10 mouse cellular contexts compared by ENCODE assay signal in the genomic region with DNA sequence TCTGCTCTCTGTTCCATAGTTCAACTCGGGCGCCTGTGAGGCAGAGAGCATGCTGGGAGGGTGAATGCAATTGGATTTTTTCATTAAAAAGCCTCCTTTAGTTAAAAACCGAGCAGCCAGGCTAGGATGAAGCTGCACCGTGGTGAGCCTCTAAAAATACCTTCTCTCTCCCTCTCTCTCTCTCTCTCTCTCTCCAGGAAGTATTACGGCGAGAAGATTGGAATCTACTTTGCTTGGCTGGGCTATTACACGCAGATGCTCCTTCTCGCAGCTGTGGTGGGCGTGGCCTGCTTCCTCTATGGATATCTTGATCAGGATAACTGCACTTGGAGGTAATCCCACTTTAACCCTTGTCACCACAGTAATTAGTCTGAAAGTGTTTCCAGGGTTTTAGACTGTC.
A peak's percentile ranks its signal among the peaks of the same experiment; 100 is the strongest.
DNase-seq lines count a peak whose midpoint lies in the region; ATAC-seq and TF ChIP-seq lines count a peak whose summit lies in the region.
"Had no signal": no experiment of that assay in that cellular context is flagged by ENCODE, and none has a peak within 500 bp of the region (broad histone marks: within the 10 kb centered on the region; RNA-seq: fewer than 3 reads in every experiment).

No protein-coding gene starts in this region.

- peak overlapping the region; percentile 55 for H3K27ac ChIP-seq in layer of hippocampus, adult 2 months
- H3K27ac ChIP-seq in hindbrain, postnatal 0 days: peak overlapping the region; percentile 54; the same call in 1 of the 2 replicates

- ATAC-seq in hindbrain, postnatal 0 days: peak; percentile 47; the same call in 1 of the 2 replicates

- TF ChIP-seq POLR2A in brain, embryonic 14.5 days (IDR thresholded peaks at IDR 0.05; ENCODE audit: borderline replicate concordance, extremely low read depth, insufficient read depth, insufficient read length, poor library complexity, severe bottlenecking): no peak

- no peaks in the 10 kb centered on the region for H3K9me3 ChIP-seq in hindbrain, postnatal 0 days (ENCODE audit: low read length)

- H3K36me3 ChIP-seq in hindbrain, postnatal 0 days (ENCODE audit: insufficient read depth, low read length): no peaks in the 10 kb centered on the region

- H3K4me2 ChIP-seq in hindbrain, postnatal 0 days (ENCODE audit: low read depth, low read length): no peak overlapping the region

- no peaks in the 10 kb centered on the region for H3K4me1 ChIP-seq in hindbrain, postnatal 0 days (ENCODE audit: insufficient read depth, low read length)

- H3K27me3 ChIP-seq in hindbrain, postnatal 0 days (ENCODE audit: insufficient read depth, low read length): no peaks in the 10 kb centered on the region

- H3K4me3 ChIP-seq in layer of hippocampus, adult 2 months: peak overlapping the region; percentile 22
- no peak overlapping the region for H3K4me3 ChIP-seq in hindbrain, postnatal 0 days (ENCODE audit: low read length)

- no peak overlapping the region for H3K9ac ChIP-seq in hindbrain, postnatal 0 days (replicated peaks; ENCODE audit: low read length)

- WGBS in hindbrain, postnatal 0 days: 37% methylated on average over 9 of the region's 9 CpGs

- TF ChIP-seq CTCF in layer of hippocampus, adult 2 months (conservative IDR thresholded peaks at IDR 0.05): no peak
- TF ChIP-seq CTCF in brain, embryonic 14.5 days (IDR thresholded peaks at IDR 0.05; ENCODE audit: borderline replicate concordance, extremely low read depth, insufficient read depth, insufficient read length): no peak
- TF ChIP-seq CTCF in hindbrain, postnatal 0 days (IDR thresholded peaks at IDR 0.05; ENCODE audit: low read depth): no peak

- DNase-seq in layer of hippocampus, adult 2 months (ENCODE audit: low spot score in 2 of 2): no peak
- no peak for DNase-seq in layer of hippocampus, adult 9-10 months (ENCODE audit: low spot score)
- DNase-seq in brain, embryonic 14.5 days (ENCODE audit: low read depth): peak; percentile 75
- peak; percentile 62 for DNase-seq in hindbrain, postnatal 0 days (ENCODE audit: low spot score)
- DNase-seq in retina, postnatal 7 days (ENCODE audit: low read depth, low spot score): peak; percentile 54
- no peak for DNase-seq in lung, postnatal 10 days
- DNase-seq in cerebellum, adult 9-11 months: no peak
- DNase-seq in spleen, adult 12 weeks (ENCODE audit: low spot score): no peak
- DNase-seq: heart, postnatal 4 days; lung, postnatal 36 days had no signal

Comparison
In these comparisons a context has a peak if more than half of its experiments do, and no peak if none do; other contexts are left out.
1. DNase-seq: peak in brain, embryonic 14.5 days (single experiment), hindbrain, postnatal 0 days (single experiment) and retina, postnatal 7 days (single experiment); none in layer of hippocampus, adult 2 months (0 of 2), layer of hippocampus, adult 9-10 months (single experiment), lung, postnatal 10 days (single experiment), cerebellum, adult 9-11 months (single experiment) and spleen, adult 12 weeks (single experiment).